Mouse (Mus musculus) gastrocnemius, adult 2 months (tissue): Measurements from ENCODE around the gene Cmss1. TPM values are rescaled to one million over a fixed set of nuclear protein-coding genes. Genes with fewer than 3 reads are reported as not detected.

Source experiments
- DNase-seq: peaks from one replicate; pipeline ENCODE4 v3.0.0; 2022
- H3K27ac ChIP-seq: fragments of 200-600 bp; 2 replicates; pipeline ENCODE4 v1.8.1; 2022; ENCODE audit warnings: mild to moderate bottlenecking
- H3K4me3 ChIP-seq: fragments of 200-600 bp; 2 replicates; pipeline ENCODE4 v1.8.1; 2022; ENCODE audit warnings: mild to moderate bottlenecking, moderate library complexity
- CTCF ChIP-seq: fragments of 200-600 bp; IDR thresholded peaks from 2 replicates; pipeline ENCODE4 v1.8.1; 2022; ENCODE audit warnings: antibody characterized with exemption, mild to moderate bottlenecking, moderate library complexity
- intact Hi-C: fragments of 180-260 bp; cut with DNase I; formaldehyde crosslinking; loops from one replicate; pipeline ENCODE4 v1.15.1; 2025
- total RNA-seq, 2 experiments: library from RNA; stranded (reverse); gene quantifications; 2 replicates each; pipeline ENCODE4 v1.2.3; 2021

Cmss1 gene
- total RNA-seq, 2 experiments from 2014 or later = 33.0 to 44.0 TPM

- intact Hi-C loops = no loop called here
- Histone ChIP-seq H3K27ac (no peak overlapping the region; the same call in 1 of the 2 replicates), H3K4me3 (no peak overlapping the region)
- DNase-seq = no peak
- no peak for TF ChIP-seq CTCF
Measured at GRCm38 (mm10) chr16:57500851-57501250, 105.8 kb downstream of the Cmss1 start.

DNA sequence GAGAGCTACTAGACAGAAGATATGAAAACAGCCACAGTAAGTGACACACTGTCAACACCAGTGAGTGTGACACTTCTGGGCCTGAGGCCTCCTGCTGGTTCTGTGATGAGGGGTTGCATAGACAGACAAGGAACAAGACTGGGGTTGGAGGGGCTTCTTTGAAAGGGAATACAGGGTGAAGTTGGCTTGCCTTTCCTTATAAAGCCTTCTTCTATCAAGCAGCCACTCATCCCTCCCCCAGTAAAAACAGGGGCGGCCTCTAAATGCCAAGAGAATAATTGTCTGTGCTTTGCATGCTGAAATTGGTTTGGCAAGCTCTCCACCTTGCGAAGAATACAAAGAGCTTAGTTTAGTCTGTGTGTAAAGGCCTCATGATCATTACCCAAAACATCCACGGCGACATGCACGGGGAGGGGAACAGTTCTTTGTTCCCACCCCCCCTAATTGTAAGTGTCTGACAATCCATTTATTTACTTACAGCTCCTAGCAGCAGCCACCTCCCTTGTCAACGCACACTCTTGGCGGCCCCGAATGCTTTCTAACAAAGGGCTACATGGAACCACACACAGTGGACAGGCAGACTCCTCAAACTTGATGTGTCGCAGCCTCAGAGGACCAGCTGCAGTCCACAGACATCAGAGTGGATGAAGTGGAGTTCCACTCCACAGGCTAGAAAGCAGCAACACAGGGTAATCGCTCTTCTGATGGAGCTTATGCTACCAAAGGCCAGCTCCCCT, 110.1 kb downstream of the Cmss1 start:
- peak overlapping the region; percentile 62 for H3K27ac ChIP-seq
- no peak for TF ChIP-seq CTCF
- intact Hi-C loops = no loop called here
- H3K4me3 ChIP-seq = no peak overlapping the region
- no peak for DNase-seq

DNA sequence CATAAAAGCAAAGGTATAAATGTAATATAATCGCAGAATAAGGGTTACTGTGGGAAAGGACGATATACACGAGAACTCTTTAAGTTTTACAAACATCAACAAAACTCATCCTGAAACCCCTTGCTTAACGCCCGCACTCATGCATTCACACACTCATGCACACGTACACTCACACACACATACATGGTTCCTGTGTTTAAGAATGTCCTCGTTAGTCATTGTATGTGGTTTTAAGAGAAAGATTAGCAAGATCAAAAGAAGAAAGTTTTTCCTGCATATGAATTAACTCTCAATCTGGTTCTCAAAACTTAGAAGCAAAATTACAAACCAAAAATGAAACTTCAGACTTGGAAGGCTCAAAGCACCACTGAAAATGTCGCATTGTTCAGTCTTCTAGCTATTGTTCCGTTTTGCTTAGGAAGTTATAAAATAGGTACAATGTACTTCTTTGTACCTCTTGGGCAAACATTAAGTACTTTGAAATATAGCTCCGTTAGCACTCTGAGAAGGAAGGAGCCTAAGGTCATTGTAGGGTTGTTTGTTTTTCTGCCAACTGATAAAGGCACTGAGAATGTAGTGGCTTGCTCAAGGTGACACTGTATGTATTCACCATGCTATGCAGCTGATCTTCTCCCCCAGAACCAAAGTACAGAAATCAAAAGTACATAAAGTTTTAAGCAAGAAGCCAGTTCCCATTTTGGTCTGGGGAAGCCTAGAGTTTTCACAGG, 111.0 kb downstream of the Cmss1 start:
- no peak for TF ChIP-seq CTCF
- no peak overlapping the region for H3K4me3 ChIP-seq
- intact Hi-C loops = no loop called here
- DNase-seq = no peak
- peak overlapping the region; percentile 62; the same call in 1 of the 2 replicates for H3K27ac ChIP-seq

DNA sequence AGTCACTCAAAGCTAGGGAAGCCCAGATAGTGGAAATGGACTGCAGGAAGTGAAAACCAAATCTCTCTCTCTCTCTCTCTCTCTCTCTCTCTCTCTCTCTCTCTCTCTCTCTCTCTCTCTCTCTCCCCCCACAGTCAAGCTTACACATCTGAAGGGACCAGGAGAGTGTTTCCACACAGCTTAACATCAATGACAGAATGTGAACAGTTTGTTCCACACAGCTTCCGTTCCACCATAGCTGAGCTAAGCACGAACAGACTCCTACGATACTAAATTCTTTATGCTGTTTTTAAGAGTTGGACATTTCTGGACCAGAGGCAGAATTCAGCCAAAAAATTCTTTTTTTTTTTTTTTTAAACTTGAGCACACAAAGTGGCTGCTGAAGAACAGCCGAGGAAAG, 114.8 kb downstream of the Cmss1 start:
- no peak for TF ChIP-seq CTCF
- intact Hi-C loops = no loop called here
- DNase-seq = no peak
- H3K27ac ChIP-seq = 0 out of 2 replicates have a peak overlapping the region, but pooled peaks have one; percentile 3
- H3K4me3 ChIP-seq = no peak overlapping the region

DNA sequence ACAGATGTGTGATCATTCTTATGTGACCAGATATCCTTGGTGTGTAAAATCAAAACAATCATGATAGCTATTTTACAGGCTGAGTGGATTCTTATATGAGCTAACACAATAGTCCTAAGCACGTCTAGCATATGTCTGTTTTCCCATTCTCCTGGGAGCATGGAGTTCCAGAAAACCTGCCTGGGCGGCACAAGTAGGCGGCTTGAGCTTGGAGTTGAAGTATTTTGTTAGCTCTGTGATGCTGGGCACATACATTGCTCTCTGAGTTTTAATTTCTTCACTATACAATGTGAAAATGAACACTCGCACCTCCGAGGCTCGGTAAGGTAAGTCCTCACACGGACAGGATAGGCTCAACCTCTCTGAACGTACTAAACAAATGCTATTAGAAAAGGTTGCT, 116.0 kb downstream of the Cmss1 start:
- intact Hi-C loops = no loop called here
- H3K4me3 ChIP-seq = no peak overlapping the region
- no peak for DNase-seq
- TF ChIP-seq CTCF = no peak
- H3K27ac ChIP-seq = no peak overlapping the region

DNA sequence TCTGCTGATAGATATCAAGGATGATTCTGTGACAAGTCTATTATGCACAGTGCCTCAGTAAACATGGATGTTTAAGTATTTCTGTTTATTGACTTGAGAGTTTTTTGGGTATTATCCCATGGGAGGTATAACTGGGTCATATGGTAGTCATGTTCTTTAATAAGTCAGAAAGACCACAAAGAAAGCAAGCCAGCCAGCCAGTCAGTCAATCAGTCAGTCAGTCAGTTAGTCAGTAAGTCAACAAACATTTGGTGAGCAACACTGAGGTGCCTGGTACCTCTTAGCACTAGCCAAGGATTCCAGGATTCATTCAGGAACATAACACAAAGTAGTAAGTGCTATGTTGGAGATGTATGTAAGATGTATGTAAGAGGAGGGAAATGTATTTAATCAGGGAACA, 118.0 kb downstream of the Cmss1 start:
- intact Hi-C loops = no loop called here
- TF ChIP-seq CTCF = no peak
- no peak overlapping the region for H3K4me3 ChIP-seq
- DNase-seq = no peak
- no peak overlapping the region for H3K27ac ChIP-seq

GRCm38 (mm10) chr16:57486266-57486665, 120.4 kb downstream of the Cmss1 start:
- no peak overlapping the region for H3K27ac ChIP-seq
- intact Hi-C loops = no loop called here
- no peak overlapping the region for H3K4me3 ChIP-seq
- no peak for DNase-seq
- no peak for TF ChIP-seq CTCF

DNA sequence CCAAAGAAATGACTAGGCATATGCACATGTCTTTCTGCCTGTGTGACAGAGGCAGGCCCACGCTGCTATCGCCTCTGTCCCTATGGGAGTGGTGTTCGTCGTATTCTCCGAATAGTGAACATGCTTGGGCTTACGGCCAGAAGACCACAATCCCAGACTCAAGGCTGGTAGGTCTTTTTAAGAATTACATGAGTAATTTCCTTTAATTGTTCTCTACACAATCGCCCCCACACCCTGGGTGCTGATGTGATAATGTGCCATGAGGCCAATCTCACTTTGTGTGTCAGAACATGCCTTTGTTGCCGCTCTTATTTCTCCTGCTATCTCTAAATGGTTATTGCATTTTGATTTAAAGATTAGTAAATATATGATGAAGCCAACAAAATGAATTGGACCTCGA, 121.4 kb downstream of the Cmss1 start:
- DNase-seq = peak; percentile 29
- Histone ChIP-seq H3K27ac (no peak overlapping the region), H3K4me3 (no peak overlapping the region)
- intact Hi-C loops = no loop called here
- no peak for TF ChIP-seq CTCF

DNA sequence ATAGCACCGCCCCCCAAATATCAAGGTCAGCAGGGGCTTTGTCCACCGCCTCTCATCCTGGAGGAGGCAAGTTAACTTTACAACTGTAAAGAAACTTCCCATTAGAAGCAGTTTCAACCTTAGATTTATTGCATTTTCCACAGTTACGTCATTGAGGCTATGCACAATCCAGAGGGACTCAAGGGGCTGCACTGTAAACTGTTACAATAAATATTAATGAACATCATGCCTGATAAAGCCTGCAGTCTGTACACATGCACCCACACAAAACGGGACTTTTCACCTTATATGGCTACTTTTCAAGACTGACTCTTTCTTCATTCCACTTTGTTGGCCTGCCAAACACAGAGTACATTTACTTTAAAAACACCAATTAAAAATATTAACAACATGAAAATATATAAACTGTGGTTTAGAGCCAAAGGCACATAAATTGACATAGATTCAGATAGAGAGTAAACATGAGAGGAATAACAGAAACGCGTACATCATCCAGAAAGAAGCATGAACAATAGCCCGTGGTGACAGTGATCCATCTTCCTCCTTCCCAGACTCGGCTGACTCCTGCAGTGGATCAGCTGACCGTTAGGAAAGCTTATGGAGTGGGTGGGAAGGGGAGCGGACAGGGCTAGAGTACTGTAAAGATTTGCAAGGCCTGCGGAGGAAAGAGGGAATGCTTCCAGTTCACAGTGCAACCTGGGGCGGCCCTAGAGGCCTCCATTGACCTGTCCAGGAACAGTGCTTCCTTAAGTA, 122.4 kb downstream of the Cmss1 start:
- H3K27ac ChIP-seq = peak overlapping the region; percentile 24; the same call in 1 of the 2 replicates
- no peak for DNase-seq
- no peak for TF ChIP-seq CTCF
- no peak overlapping the region for H3K4me3 ChIP-seq
- intact Hi-C loops = no loop called here

- no peak for TF ChIP-seq CTCF
- DNase-seq = no peak
- intact Hi-C loops = no loop called here
- no peak overlapping the region for H3K27ac ChIP-seq
- H3K4me3 ChIP-seq = no peak overlapping the region
Measured at GRCm38 (mm10) chr16:57483503-57483902, 123.2 kb downstream of the Cmss1 start.

DNA sequence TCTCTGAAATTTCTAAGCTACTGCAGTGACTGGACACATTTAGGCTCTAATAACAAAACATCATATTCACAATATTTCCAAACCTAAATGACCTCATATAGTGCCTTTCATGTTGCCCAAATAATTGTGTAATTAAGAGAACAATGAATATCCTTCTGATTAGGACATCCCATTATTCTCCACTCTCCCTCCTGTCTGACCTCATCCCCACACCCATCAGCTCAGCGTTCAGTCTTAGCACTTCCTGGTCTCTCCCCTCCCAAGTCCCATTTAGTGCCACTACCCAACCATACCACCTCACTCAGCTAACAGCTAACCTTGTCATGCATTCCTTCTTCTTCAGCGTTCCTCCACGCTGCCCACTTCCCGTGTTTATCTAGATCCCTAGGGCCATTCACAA, 123.8 kb downstream of the Cmss1 start:
- intact Hi-C loops = no loop called here
- TF ChIP-seq CTCF = no peak
- Histone ChIP-seq H3K27ac (no peak overlapping the region), H3K4me3 (no peak overlapping the region)
- no peak for DNase-seq

DNA sequence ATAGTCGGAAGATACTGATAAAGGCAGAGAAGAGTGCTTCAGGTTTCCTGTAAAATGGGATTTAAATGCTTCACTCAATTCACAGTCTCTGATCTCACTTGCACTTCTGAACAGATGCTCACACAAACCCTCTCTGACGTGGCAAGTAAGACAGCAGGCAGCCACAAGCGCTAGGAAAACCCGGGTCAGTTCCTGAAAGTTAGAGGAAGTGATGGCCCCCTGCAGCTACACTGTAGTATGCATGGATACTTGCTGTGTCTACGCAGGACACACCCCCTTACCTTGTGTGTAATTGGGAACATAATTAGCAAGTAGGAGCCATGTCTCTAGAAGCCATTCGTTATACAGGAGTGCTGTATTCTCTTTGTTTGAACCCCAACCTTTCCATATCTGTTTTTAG, 124.4 kb downstream of the Cmss1 start:
- no peak for DNase-seq
- no peak overlapping the region for H3K27ac ChIP-seq

GRCm38 (mm10) chr16:57479776-57480175, 126.9 kb downstream of the Cmss1 start:
- Histone ChIP-seq H3K27ac (no peak overlapping the region), H3K4me3 (no peak overlapping the region)
- intact Hi-C loops = loop anchor here (10.0 kb wide), 1 partner anchor 125 kb away; the partner anchor contains the start of gene Filip1l
- DNase-seq = no peak
- no peak for TF ChIP-seq CTCF

More for the DNA sequence above, 124.4 kb downstream of the Cmss1 start:
- intact Hi-C loops = no loop called here
- H3K4me3 ChIP-seq = no peak overlapping the region
- no peak for TF ChIP-seq CTCF
